Mouse (Mus musculus): Measurements from ENCODE around the gene Ghr. TPM values are rescaled to one million over a fixed set of nuclear protein-coding genes. Genes with fewer than 3 reads are reported as not detected.
A peak's percentile ranks its signal among the peaks of the same experiment; 100 is the strongest.

Ghr gene
- polyA plus RNA-seq, 2 experiments, result 49.7 to 92.9 TPM

DNA sequence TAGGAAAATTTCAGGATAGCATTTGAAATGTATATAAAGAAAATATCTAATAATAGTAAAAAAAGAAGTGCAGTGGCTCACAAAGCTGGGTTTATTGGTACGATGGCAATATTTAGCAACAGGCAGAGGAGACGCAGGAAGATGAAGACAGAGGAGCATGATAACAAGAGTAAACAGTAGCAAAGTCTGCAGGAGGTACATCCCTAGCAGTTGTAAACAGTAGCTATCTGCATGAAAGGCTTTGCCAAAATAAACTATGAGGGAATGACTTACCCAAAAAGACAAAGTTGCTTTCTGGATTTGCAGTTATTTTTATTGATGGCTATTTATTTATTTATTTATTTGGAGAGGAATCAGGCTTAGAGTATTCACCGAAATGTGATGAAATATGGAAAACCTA is 92.4 kb downstream of the Ghr start:
- TF ChIP-seq POLR2A (IDR thresholded peaks at IDR 0.05; ENCODE audit: borderline replicate concordance, extremely low read depth, insufficient read depth, insufficient read length), result no peak
- no peak for ATAC-seq (ENCODE audit: low FRiP score, low read depth)
- Histone ChIP-seq H3K27ac (replicated peaks; ENCODE audit: low read depth, low read length) (no peak overlapping the region), H3K36me3 (ENCODE audit: control insufficient read depth, insufficient read depth, low read length) (no peaks in the 10 kb centered on the region), H3K4me3 (replicated peaks; ENCODE audit: low read length) (no peak overlapping the region), H3K4me2 (replicated peaks; ENCODE audit: low read depth, low read length, severe bottlenecking) (no peak overlapping the region), H3K27me3 (ENCODE audit: control insufficient read depth, insufficient read depth, low read length) (no peaks in the 10 kb centered on the region), H3K9ac (ENCODE audit: low read depth, low read length, severe bottlenecking) (no peak overlapping the region), H3K9me3 (ENCODE audit: control insufficient read depth, low read length) (no peaks in the 10 kb centered on the region), H3K4me1 (ENCODE audit: control insufficient read depth, insufficient read depth, low read length) (0 out of 2 replicates have a peak, but pooled peaks cover 2% of the 10 kb centered on the region)
- 91% methylated on average over 3 of the region's 3 CpGs for WGBS
- DNase-seq (ENCODE audit: low spot score), result no peak

DNA sequence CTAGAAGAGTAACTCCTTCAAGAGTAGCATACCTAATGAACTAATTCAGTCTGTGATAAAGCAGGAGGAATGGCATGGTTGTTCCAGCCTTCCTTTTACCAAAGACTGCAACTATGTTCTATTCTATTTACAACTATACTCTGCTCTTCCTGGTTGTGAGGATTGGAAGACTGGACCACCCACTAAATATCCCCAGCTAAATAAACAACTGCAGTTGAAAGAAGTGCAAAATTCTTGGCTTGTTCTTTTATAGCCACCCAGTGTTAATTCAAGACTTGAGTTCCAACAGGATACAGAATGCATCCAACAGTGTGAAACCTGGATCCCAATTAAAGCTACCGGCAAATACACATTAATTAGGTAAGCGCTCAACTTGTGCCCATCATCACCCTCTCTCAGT is 93.3 kb downstream of the Ghr start:
- WGBS, result 55% methylated on average over 2 of the region's 2 CpGs

DNA sequence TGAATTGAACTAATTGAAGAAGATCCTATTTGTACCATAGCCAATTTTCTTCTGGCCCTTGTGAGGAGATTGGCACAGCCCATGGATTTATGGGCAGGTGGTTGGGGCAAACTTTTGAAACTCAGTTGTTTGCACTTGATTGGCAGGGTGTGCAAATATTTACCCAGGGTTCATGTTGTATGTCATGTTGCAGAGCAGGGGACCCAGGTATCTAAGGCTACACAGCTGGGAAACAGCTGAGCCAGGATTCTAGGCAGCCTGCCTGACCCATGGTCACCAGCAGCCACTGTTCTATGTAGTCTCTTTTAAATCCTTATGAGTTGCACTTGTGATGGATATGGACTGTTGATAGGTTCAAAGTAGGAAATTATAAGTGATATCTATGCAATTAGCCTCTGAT is 94.1 kb downstream of the Ghr start:
- 0 out of 2 replicates have a peak, but pooled peaks cover 2% of the 10 kb centered on the region for H3K4me1 ChIP-seq (ENCODE audit: control insufficient read depth, insufficient read depth, low read length)
- no peaks in the 10 kb centered on the region for H3K9me3 ChIP-seq (ENCODE audit: control insufficient read depth, low read length)
- no peak overlapping the region for H3K27ac ChIP-seq (replicated peaks; ENCODE audit: low read depth, low read length)
- H3K36me3 ChIP-seq (ENCODE audit: control insufficient read depth, insufficient read depth, low read length), result no peaks in the 10 kb centered on the region
- no peaks in the 10 kb centered on the region for H3K27me3 ChIP-seq (ENCODE audit: control insufficient read depth, insufficient read depth, low read length)
- H3K4me2 ChIP-seq (replicated peaks; ENCODE audit: low read depth, low read length, severe bottlenecking), result no peak overlapping the region
- ATAC-seq (ENCODE audit: low FRiP score, low read depth) (no peak), DNase-seq (ENCODE audit: low spot score) (no peak)
- no peak for TF ChIP-seq POLR2A (IDR thresholded peaks at IDR 0.05; ENCODE audit: borderline replicate concordance, extremely low read depth, insufficient read depth, insufficient read length)
- no peak overlapping the region for H3K4me3 ChIP-seq (replicated peaks; ENCODE audit: low read length)
- H3K9ac ChIP-seq (ENCODE audit: low read depth, low read length, severe bottlenecking), result no peak overlapping the region

More for the DNA sequence above, 93.3 kb downstream of the Ghr start:
- Histone ChIP-seq H3K27ac (replicated peaks; ENCODE audit: low read depth, low read length) (no peak overlapping the region), H3K9ac (ENCODE audit: low read depth, low read length, severe bottlenecking) (no peak overlapping the region), H3K4me1 (ENCODE audit: control insufficient read depth, insufficient read depth, low read length) (0 out of 2 replicates have a peak, but pooled peaks cover 2% of the 10 kb centered on the region), H3K4me3 (replicated peaks; ENCODE audit: low read length) (no peak overlapping the region), H3K36me3 (ENCODE audit: control insufficient read depth, insufficient read depth, low read length) (no peaks in the 10 kb centered on the region), H3K27me3 (ENCODE audit: control insufficient read depth, insufficient read depth, low read length) (no peaks in the 10 kb centered on the region), H3K9me3 (ENCODE audit: control insufficient read depth, low read length) (no peaks in the 10 kb centered on the region), H3K4me2 (replicated peaks; ENCODE audit: low read depth, low read length, severe bottlenecking) (no peak overlapping the region)
- TF ChIP-seq POLR2A (IDR thresholded peaks at IDR 0.05; ENCODE audit: borderline replicate concordance, extremely low read depth, insufficient read depth, insufficient read length), result no peak
- DNase-seq (ENCODE audit: low spot score) (no peak), ATAC-seq (ENCODE audit: low FRiP score, low read depth) (no peak)

DNA sequence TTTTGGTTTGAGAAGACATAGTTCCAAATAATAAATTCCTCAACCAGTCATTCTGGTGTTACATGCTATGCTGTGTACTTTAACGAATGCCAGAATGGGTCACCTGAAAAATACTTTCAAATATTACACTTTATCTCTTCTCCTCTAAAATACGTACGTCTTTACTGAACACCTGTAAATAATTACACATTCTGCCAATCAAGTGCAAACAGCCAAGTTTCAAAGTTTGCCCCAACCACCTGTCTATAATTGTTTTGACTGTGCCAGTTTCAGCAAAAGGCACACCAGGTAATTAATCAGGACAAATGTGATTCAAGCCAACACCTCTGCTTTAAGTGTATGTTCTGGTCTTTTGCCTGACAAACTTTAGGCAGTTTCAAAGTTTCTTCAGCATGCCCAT is 94.7 kb downstream of the Ghr start:
- DNase-seq (ENCODE audit: low spot score) (no peak), ATAC-seq (ENCODE audit: low FRiP score, low read depth) (no peak)
- no peak overlapping the region for H3K4me3 ChIP-seq (replicated peaks; ENCODE audit: low read length)
- H3K9ac ChIP-seq (ENCODE audit: low read depth, low read length, severe bottlenecking), result no peak overlapping the region
- H3K36me3 ChIP-seq (ENCODE audit: control insufficient read depth, insufficient read depth, low read length), result no peaks in the 10 kb centered on the region
- no peaks in the 10 kb centered on the region for H3K9me3 ChIP-seq (ENCODE audit: control insufficient read depth, low read length)
- H3K27me3 ChIP-seq (ENCODE audit: control insufficient read depth, insufficient read depth, low read length), result no peaks in the 10 kb centered on the region
- H3K4me2 ChIP-seq (replicated peaks; ENCODE audit: low read depth, low read length, severe bottlenecking), result no peak overlapping the region
- H3K4me1 ChIP-seq (ENCODE audit: control insufficient read depth, insufficient read depth, low read length), result 0 out of 2 replicates have a peak, but pooled peaks cover 2% of the 10 kb centered on the region
- 38% methylated on average over 3 of the region's 3 CpGs for WGBS
- TF ChIP-seq POLR2A (IDR thresholded peaks at IDR 0.05; ENCODE audit: borderline replicate concordance, extremely low read depth, insufficient read depth, insufficient read length), result no peak
- no peak overlapping the region for H3K27ac ChIP-seq (replicated peaks; ENCODE audit: low read depth, low read length)

DNA sequence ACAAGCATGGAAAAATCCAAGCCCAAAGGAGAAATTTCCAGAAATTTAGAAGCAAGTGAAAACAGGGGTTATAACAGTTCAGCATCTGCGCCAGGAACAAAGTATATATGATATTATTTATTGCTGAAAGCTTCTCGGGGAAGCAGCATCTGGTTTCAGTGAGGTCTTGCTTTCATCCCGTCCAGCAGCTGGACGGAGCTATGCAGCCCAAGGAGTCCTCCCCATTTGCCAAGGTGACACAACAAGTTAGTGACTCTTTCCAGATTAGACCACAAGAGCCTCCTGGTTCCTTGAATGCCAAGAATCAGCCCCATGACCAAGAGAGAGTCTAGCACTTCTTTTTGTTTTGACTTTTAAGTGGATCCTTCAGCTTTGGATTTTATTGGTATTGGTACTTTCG is 96.6 kb downstream of the Ghr start:
- ATAC-seq (ENCODE audit: low FRiP score, low read depth) (no peak; the same call in 1 of the 2 replicates), DNase-seq (ENCODE audit: low spot score) (peak; percentile 72)
- WGBS, result 41% methylated on average over 5 of the region's 5 CpGs
- H3K27ac ChIP-seq (replicated peaks; ENCODE audit: low read depth, low read length), result no peak overlapping the region; the same call in 1 of the 2 replicates
- H3K9ac ChIP-seq (ENCODE audit: low read depth, low read length, severe bottlenecking), result no peak overlapping the region
- TF ChIP-seq POLR2A (IDR thresholded peaks at IDR 0.05; ENCODE audit: borderline replicate concordance, extremely low read depth, insufficient read depth, insufficient read length), result no peak
- H3K36me3 ChIP-seq (ENCODE audit: control insufficient read depth, insufficient read depth, low read length), result no peaks in the 10 kb centered on the region
- H3K27me3 ChIP-seq (ENCODE audit: control insufficient read depth, insufficient read depth, low read length), result no peaks in the 10 kb centered on the region
- no peak overlapping the region for H3K4me3 ChIP-seq (replicated peaks; ENCODE audit: low read length)
- H3K4me2 ChIP-seq (replicated peaks; ENCODE audit: low read depth, low read length, severe bottlenecking), result no peak overlapping the region
- 0 out of 2 replicates have a peak, but pooled peaks cover 2% of the 10 kb centered on the region for H3K4me1 ChIP-seq (ENCODE audit: control insufficient read depth, insufficient read depth, low read length)
- no peaks in the 10 kb centered on the region for H3K9me3 ChIP-seq (ENCODE audit: control insufficient read depth, low read length)

DNA sequence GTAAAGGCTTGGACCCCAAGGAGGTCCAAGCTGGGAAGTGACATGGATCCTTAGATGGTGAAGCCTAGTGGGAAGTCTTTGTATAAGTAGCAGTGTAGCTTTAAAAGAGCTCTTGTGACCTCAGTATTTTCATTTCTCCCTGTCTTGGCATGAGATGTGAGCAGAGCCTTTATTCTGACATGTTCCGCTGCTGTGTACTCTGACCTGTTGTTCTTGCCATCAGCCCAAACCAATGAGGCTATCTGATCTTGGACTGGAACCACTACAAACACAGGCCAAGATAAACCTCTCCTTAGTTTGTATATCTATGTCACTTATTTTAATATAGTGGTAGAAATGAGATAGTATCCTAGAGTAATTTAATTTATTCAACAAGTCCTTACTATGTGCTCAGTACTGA is 97.9 kb downstream of the Ghr start:
- DNase-seq (ENCODE audit: low spot score) (no peak), ATAC-seq (ENCODE audit: low FRiP score, low read depth) (no peak)
- H3K27ac ChIP-seq (replicated peaks; ENCODE audit: low read depth, low read length), result no peak overlapping the region
- H3K4me1 ChIP-seq (ENCODE audit: control insufficient read depth, insufficient read depth, low read length), result 0 out of 2 replicates have a peak, but pooled peaks cover 2% of the 10 kb centered on the region
- 100% methylated on average over 1 of the region's 1 CpGs for WGBS
- no peak overlapping the region for H3K9ac ChIP-seq (ENCODE audit: low read depth, low read length, severe bottlenecking)
- TF ChIP-seq POLR2A (IDR thresholded peaks at IDR 0.05; ENCODE audit: borderline replicate concordance, extremely low read depth, insufficient read depth, insufficient read length), result no peak
- no peaks in the 10 kb centered on the region for H3K27me3 ChIP-seq (ENCODE audit: control insufficient read depth, insufficient read depth, low read length)
- H3K9me3 ChIP-seq (ENCODE audit: control insufficient read depth, low read length), result no peaks in the 10 kb centered on the region
- H3K36me3 ChIP-seq (ENCODE audit: control insufficient read depth, insufficient read depth, low read length), result no peaks in the 10 kb centered on the region
- no peak overlapping the region for H3K4me3 ChIP-seq (replicated peaks; ENCODE audit: low read length)
- no peak overlapping the region for H3K4me2 ChIP-seq (replicated peaks; ENCODE audit: low read depth, low read length, severe bottlenecking)

All from limb, embryonic 14.5 days (tissue).